Mouse (Mus musculus) C2C12 (cell line): Measurements from ENCODE around the gene Slc25a33.

Experiments
- CEBPB ChIP-seq: IDR thresholded peaks from one replicate; pipeline ENCODE4 v1.6.1; 2011; ENCODE audit warnings: low read depth, mild to moderate bottlenecking, control low read depth, moderate library complexity
- CTCF ChIP-seq: IDR thresholded peaks from one replicate; pipeline ENCODE4 v1.5.1; 2011; ENCODE audit not compliant: control insufficient read depth, insufficient read depth, insufficient read length
- FOSL1 ChIP-seq: IDR thresholded peaks from one replicate; pipeline ENCODE4 v1.8.0; 2011; ENCODE audit warnings: mild to moderate bottlenecking, low read length; ENCODE audit not compliant: poor library complexity, insufficient read depth, severe bottlenecking
- MYOD1 ChIP-seq: IDR thresholded peaks from one replicate; pipeline ENCODE4 v1.6.1; 2011; ENCODE audit warnings: low read depth; ENCODE audit not compliant: control insufficient read depth, insufficient read length
- USF1 ChIP-seq: IDR thresholded peaks from one replicate; pipeline ENCODE4 v1.6.1; 2011; ENCODE audit warnings: low read depth, mild to moderate bottlenecking, control low read depth, moderate library complexity

DNA sequence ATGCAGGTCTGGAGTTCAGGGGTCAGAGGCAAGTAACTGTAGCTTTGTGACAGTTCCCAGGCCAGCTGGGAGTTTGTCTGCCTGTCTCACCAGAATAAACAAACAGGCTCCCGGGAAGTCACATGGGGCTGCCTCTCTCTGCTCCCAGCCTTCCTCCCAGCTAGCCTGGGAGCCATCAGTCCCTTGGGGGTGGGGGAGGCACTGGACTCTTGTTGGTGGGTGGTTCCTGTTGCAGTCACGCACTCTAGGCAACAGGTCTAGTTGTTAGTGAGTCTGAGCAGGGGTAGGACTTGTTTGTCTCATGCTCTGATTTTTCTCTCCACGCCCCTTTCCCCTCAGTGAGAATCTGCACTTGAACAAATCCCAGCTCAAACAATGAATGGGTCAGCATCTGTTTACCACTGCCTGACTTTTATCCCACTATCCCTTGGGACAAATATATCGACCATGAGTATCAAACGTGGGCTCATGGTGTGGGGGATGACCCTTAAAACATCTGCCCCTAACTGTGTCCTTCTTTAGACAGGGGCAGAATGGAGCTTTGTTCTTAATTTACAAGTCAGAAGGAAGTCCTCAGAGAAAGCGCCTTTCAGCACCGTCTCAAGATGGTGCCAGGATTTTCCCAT lies 24.7 kb upstream of the Slc25a33 start:
- TF ChIP-seq CTCF (no peak), MYOD1 (no peak), CEBPB (no peak), USF1 (no peak), FOSL1 (no peak)
